Mouse (Mus musculus) testis, adult 2 months (tissue): ENCODE measurements around the gene Hs6st1.

ENCODE experiments used
- CTCF ChIP-seq: fragments of 200-500 bp; IDR thresholded peaks from 2 replicates; pipeline ENCODE4 v1.5.1; 2012; ENCODE audit warnings: low read depth, mild to moderate bottlenecking, inconsistent platforms, low read length, moderate library complexity; ENCODE audit not compliant: control insufficient read depth, insufficient read depth, insufficient replicate concordance
- POLR2A ChIP-seq: fragments of 200-500 bp; IDR thresholded peaks from 2 replicates; pipeline ENCODE4 v1.6.1; 2012; ENCODE audit warnings: low read depth, mild to moderate bottlenecking, inconsistent platforms, low read length, moderate library complexity; ENCODE audit not compliant: control insufficient read depth

GRCm38 (mm10) chr1:36071176-36071575, 3.0 kb downstream of the Hs6st1 start:
- TF ChIP-seq CTCF (no peak), POLR2A (no peak)
